Mouse (Mus musculus): ENCODE results near the gene Cass4. TPM values are rescaled to one million over a fixed set of nuclear protein-coding genes. Genes with fewer than 3 reads are reported as not detected.
A peak's percentile ranks its signal among the peaks of the same experiment; 100 is the strongest.

Cass4 gene
- total and polyA plus RNA-seq, 3 experiments, result 2.9 to 5.3 (median 3.8) TPM

- no peak for TF ChIP-seq UBTF (IDR thresholded peaks at IDR 0.05; ENCODE audit: low read depth, low read length)
- TF ChIP-seq USF1 (IDR thresholded peaks at IDR 0.05; ENCODE audit: low read depth, low read length), result no peak
- no peak for TF ChIP-seq POLR2AphosphoS2 (IDR thresholded peaks at IDR 0.05; ENCODE audit: low read depth, low read length)
- TF ChIP-seq USF2 (conservative IDR thresholded peaks at IDR 0.05; ENCODE audit: low read depth, low read length), result no peak
- TF ChIP-seq ETS1 (conservative IDR thresholded peaks at IDR 0.05; ENCODE audit: low read depth, low read length), result peak; percentile 86
- TF ChIP-seq MEF2A (IDR thresholded peaks at IDR 0.05; ENCODE audit: borderline replicate concordance, low read depth, low read length), result peak; percentile 37; the same call in 1 of the 2 replicates
These were observed 7.7 kb downstream of the Cass4 start (continued) for GRCm38 (mm10) chr2:172401116-172401825.

- peaks cover 0 to 7% of the 10 kb centered on the region in 2 experiments for H3K36me3 ChIP-seq (replicated peaks in 1 of 2; ENCODE audit: control insufficient read depth in 1 of 2, insufficient read depth in 1 of 2, low read length in 1 of 2)
- 0 out of 2 replicates have a peak overlapping the region, but pooled peaks have one; percentile 7 for H3K4me2 ChIP-seq (ENCODE audit: insufficient read depth, low read depth, poor library complexity, severe bottlenecking)
- TF ChIP-seq ZC3H11A (IDR thresholded peaks at IDR 0.05; ENCODE audit: low read depth, low read length) (no peak), CHD1 (IDR thresholded peaks at IDR 0.05; ENCODE audit: low read depth, low read length) (no peak), BHLHE40 (IDR thresholded peaks at IDR 0.05; ENCODE audit: low read depth, low read length) (peak; percentile 59), JUND (conservative IDR thresholded peaks at IDR 0.05; ENCODE audit: low read depth, low read length) (no peak), GABPA (IDR thresholded peaks at IDR 0.05; ENCODE audit: insufficient replicate concordance, low read depth, low read length) (no peak), USF1 (IDR thresholded peaks at IDR 0.05; ENCODE audit: low read depth, low read length) (no peak), POLR2AphosphoS2 (IDR thresholded peaks at IDR 0.05; ENCODE audit: low read depth, low read length) (no peak)
- no peak for DNase-seq (ENCODE audit: extremely low read depth)
- H3K9me3 ChIP-seq (replicated peaks; ENCODE audit: low read length), result no peaks in the 10 kb centered on the region
- no peaks in the 10 kb centered on the region for H3K27me3 ChIP-seq (replicated peaks)
- no peaks in the 10 kb centered on the region; the same call in 1 of the 2 replicates for H3K79me2 ChIP-seq (replicated peaks; ENCODE audit: control insufficient read depth, extremely low read depth, insufficient read depth, poor library complexity, severe bottlenecking)
- H3K9ac ChIP-seq (ENCODE audit: insufficient read depth, low read depth), result no peak overlapping the region
- peaks cover 41 to 73% of the 10 kb centered on the region in 2 experiments for H3K4me1 ChIP-seq (ENCODE audit: control insufficient read depth in 1 of 2, insufficient read depth in 2 of 2)
- in situ Hi-C loops (cut with MboI; ENCODE audit: low pct_ligation_motif_present, low pct_unique_long_range_greater_than_20kb, low sequenced_read_pairs) (no loop called here), dilution Hi-C loops (cut with MboI; ENCODE audit: extremely low pct_ligation_motif_present, extremely low pct_unique_long_range_greater_than_20kb, low sequenced_read_pairs) (no loop called here)
- no peak overlapping the region for H3K4me3 ChIP-seq (replicated peaks in 1 of 3; ENCODE audit: low read depth in 2 of 3, low read length in 2 of 3, poor library complexity in 1 of 3)
- H3K27ac ChIP-seq (ENCODE audit: insufficient read depth, low read depth), result no peak overlapping the region
These were observed 10.6 kb downstream of the Cass4 start for GRCm38 (mm10) chr2:172404239-172404638.

- dilution Hi-C loops (cut with MboI; ENCODE audit: extremely low pct_ligation_motif_present, extremely low pct_unique_long_range_greater_than_20kb, low sequenced_read_pairs), result no loop called here
- H3K36me3 ChIP-seq (replicated peaks in 1 of 2; ENCODE audit: control insufficient read depth in 1 of 2, insufficient read depth in 1 of 2, low read length in 1 of 2), result peaks cover 0 to 6% of the 10 kb centered on the region in 2 experiments
- H3K27me3 ChIP-seq (replicated peaks), result no peaks in the 10 kb centered on the region
- H3K27ac ChIP-seq (ENCODE audit: insufficient read depth, low read depth), result no peak overlapping the region
- no peak overlapping the region for H3K4me3 ChIP-seq (replicated peaks in 1 of 3; ENCODE audit: low read depth in 2 of 3, low read length in 2 of 3, poor library complexity in 1 of 3)
- no peak overlapping the region for H3K4me2 ChIP-seq (ENCODE audit: insufficient read depth, low read depth, poor library complexity, severe bottlenecking)
- H3K4me1 ChIP-seq (ENCODE audit: control insufficient read depth in 1 of 2, insufficient read depth in 2 of 2), result peaks cover 34 to 68% of the 10 kb centered on the region in 2 experiments
- H3K9ac ChIP-seq (ENCODE audit: insufficient read depth, low read depth), result no peak overlapping the region
- DNase-seq (ENCODE audit: extremely low read depth), result no peak
- no peak for TF ChIP-seq ZNF384 (IDR thresholded peaks at IDR 0.05; ENCODE audit: low read depth, low read length)
- no peak for TF ChIP-seq E2F4 (IDR thresholded peaks at IDR 0.05; ENCODE audit: insufficient replicate concordance, low read depth, low read length)
- no peak for TF ChIP-seq RCOR1 (conservative IDR thresholded peaks at IDR 0.05; ENCODE audit: low read depth, low read length)
- no peak for TF ChIP-seq NELFE (IDR thresholded peaks at IDR 0.05; ENCODE audit: low read depth, low read length)
- no peak for TF ChIP-seq MAZ (IDR thresholded peaks at IDR 0.05; ENCODE audit: low read depth, low read length)
- TF ChIP-seq MAFK (IDR thresholded peaks at IDR 0.05; ENCODE audit: insufficient replicate concordance, low read length), result no peak
- no peak for TF ChIP-seq CHD1 (IDR thresholded peaks at IDR 0.05; ENCODE audit: low read depth, low read length)
- peak; percentile 33; the same call in 1 of the 2 replicates for TF ChIP-seq ETS1 (conservative IDR thresholded peaks at IDR 0.05; ENCODE audit: low read depth, low read length)
- no peak for TF ChIP-seq HCFC1 (IDR thresholded peaks at IDR 0.05; ENCODE audit: low read depth, low read length)
- TF ChIP-seq USF2 (conservative IDR thresholded peaks at IDR 0.05; ENCODE audit: low read depth, low read length), result no peak
- TF ChIP-seq ELF1 (IDR thresholded peaks at IDR 0.05; ENCODE audit: low read depth, low read length), result no peak
- TF ChIP-seq SIN3A (IDR thresholded peaks at IDR 0.05; ENCODE audit: low read length), result no peak
- 0 out of 2 replicates have a peak, but pooled peaks have one; percentile 19 for TF ChIP-seq BHLHE40 (IDR thresholded peaks at IDR 0.05; ENCODE audit: low read depth, low read length)
- TF ChIP-seq MYC (IDR thresholded peaks at IDR 0.05; ENCODE audit: low read depth, low read length), result no peak
- no peak for TF ChIP-seq TCF12 (IDR thresholded peaks at IDR 0.05; ENCODE audit: low read depth, low read length)
- no peak for TF ChIP-seq TBP (conservative IDR thresholded peaks at IDR 0.05; ENCODE audit: low read depth, low read length)
- no peaks in the 10 kb centered on the region for H3K9me3 ChIP-seq (replicated peaks; ENCODE audit: low read length)
- H3K79me2 ChIP-seq (replicated peaks; ENCODE audit: control insufficient read depth, extremely low read depth, insufficient read depth, poor library complexity, severe bottlenecking), result no peaks in the 10 kb centered on the region; the same call in 1 of the 2 replicates
- in situ Hi-C loops (cut with MboI; ENCODE audit: low pct_ligation_motif_present, low pct_unique_long_range_greater_than_20kb, low sequenced_read_pairs), result no loop called here
These were observed 11.4 kb downstream of the Cass4 start for GRCm38 (mm10) chr2:172405011-172405410.

Data from CH12.LX (cell line).